Mouse (Mus musculus): ENCODE data around the gene Phlpp2. TPM values are rescaled to one million over a fixed set of nuclear protein-coding genes. Genes with fewer than 3 reads are reported as not detected.
"Not testable (repeated sequence)": the region's sequence is repeated elsewhere in the genome, so short reads cannot be mapped to it uniquely, and the experiment has no call there.

Phlpp2 gene
- polyA plus RNA-seq, 1 experiment from 2014 or later = 1.5 TPM

DNA sequence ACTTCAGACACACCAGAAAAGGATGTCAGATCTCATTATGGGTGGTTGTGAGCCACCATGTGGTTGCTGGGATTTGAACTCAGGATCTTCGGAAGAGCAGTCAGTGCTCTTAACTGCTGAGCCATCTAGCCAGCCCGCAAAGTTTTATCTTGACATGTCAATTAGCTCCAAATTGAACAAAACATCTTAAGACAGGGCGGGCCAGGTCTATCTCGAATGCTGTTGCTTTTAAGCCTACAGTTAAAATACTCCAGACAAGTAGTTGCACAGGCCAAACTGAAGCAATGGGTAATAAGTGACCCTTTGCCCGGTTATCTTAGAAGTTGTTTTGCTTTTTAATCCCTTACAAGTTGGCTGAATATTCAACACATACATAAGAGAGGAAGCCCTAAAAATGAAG lies 1.7 kb upstream of the Phlpp2 start:
- no peaks in the 10 kb centered on the region for H3K27me3 ChIP-seq (ENCODE audit: insufficient read depth, low read length)
- H3K27ac ChIP-seq (ENCODE audit: low read depth) = peak overlapping the region; percentile 53
- TF ChIP-seq CTCF (IDR thresholded peaks at IDR 0.05; ENCODE audit: low read depth) (no peak), EP300 (IDR thresholded peaks at IDR 0.05; ENCODE audit: low read depth) (no peak)
- H3K9ac ChIP-seq (replicated peaks) = peak overlapping the region; percentile 24; the same call in 1 of the 2 replicates
- peaks cover 17% of the 10 kb centered on the region for H3K36me3 ChIP-seq (replicated peaks; ENCODE audit: insufficient read depth, low read length)
- H3K4me3 ChIP-seq (ENCODE audit: low read depth, low read length) = peak overlapping the region; percentile 99
- 63% methylated on average over 5 of the region's 5 CpGs for WGBS (ENCODE audit: insufficient replicate concordance)
- DNase-seq (no peak), ATAC-seq (no peak)
- H3K9me3 ChIP-seq (ENCODE audit: low read length) = no peaks in the 10 kb centered on the region
- H3K4me1 ChIP-seq (ENCODE audit: insufficient read depth) = peaks cover 31% of the 10 kb centered on the region
- H3K4me2 ChIP-seq (ENCODE audit: low read depth, low read length) = peak overlapping the region; percentile 90

DNA sequence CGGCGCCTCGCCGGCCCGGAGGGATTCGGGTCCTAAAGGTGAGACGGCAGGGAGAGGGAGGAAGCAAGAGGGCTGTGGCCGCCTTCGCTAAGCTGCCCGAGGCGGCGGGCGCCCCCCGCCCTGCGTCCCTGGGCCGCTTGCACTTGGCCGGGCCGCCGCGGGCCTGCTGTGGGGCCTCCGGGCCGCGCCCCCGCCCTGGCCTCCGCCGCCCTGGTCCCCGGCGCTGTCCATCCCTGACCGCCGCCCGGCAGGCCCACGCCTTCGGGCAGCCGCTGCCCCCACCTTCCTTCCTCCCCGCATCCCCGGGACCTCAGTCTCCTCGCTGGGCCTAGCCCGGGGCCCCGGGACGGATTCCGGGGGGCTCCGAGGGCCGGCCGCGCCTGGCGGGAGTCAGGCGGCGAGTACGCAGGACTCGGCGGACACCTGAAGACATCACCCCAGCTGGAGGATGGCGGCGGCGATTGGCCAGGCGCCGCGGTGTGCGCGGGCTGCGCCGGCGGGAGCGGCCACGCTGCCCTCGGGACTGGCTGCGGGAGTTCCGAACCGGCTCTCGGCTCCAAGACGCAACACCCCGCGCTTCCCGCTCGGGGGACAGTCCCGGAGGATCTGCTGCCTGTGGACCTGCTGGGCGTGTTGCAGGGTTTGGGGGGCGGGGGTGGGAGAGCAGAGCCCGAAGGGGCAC lies 479 bp downstream of the Phlpp2 start:
- Histone ChIP-seq H3K27ac (ENCODE audit: low read depth) (peak overlapping the region; percentile 85), H3K4me3 (ENCODE audit: low read depth, low read length) (peak overlapping the region; percentile 99), H3K36me3 (replicated peaks; ENCODE audit: insufficient read depth, low read length) (0 out of 2 replicates have a peak, but pooled peaks cover 3% of the 10 kb centered on the region), H3K4me2 (ENCODE audit: low read depth, low read length) (peak overlapping the region; percentile 90), H3K9me3 (ENCODE audit: low read length) (no peaks in the 10 kb centered on the region), H3K27me3 (ENCODE audit: insufficient read depth, low read length) (no peaks in the 10 kb centered on the region), H3K9ac (replicated peaks) (peak overlapping the region; percentile 97), H3K4me1 (ENCODE audit: insufficient read depth) (peaks cover 24% of the 10 kb centered on the region)
- peak; percentile 71 for DNase-seq
- under 1% methylated on average over 70 of the region's 78 CpGs for WGBS (ENCODE audit: insufficient replicate concordance)
- TF ChIP-seq EP300 (IDR thresholded peaks at IDR 0.05; ENCODE audit: low read depth) = no peak
- no peak for TF ChIP-seq CTCF (IDR thresholded peaks at IDR 0.05; ENCODE audit: low read depth)
- peak; percentile 68 for ATAC-seq

DNA sequence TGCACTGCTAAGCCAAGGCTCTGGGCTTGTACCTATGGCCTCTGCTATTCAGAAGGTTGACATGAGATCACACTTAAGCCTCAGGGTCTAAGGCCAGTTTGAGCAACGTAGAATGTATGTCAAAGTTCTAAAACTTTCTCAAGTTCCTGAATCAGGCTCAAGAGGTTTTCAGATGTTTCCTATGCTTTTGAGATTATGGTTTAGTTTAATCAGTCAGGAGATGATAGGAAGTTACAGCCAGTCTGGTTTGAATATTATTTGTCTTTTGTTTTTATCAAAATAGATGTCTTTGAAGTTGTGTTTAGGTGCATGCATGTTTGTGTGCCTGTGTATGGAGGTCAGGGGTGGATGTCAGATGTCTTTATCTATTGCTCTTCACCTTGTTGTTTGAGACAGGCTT lies 2.7 kb downstream of the Phlpp2 start:
- no peak for TF ChIP-seq CTCF (IDR thresholded peaks at IDR 0.05; ENCODE audit: low read depth)
- TF ChIP-seq EP300 (IDR thresholded peaks at IDR 0.05; ENCODE audit: low read depth) = no peak
- whole genome bisulfite sequencing (ENCODE audit: insufficient replicate concordance) = 29% methylated on average over 1 of the region's 1 CpGs
- ATAC-seq (no peak), DNase-seq (no peak)
- H3K9ac ChIP-seq (replicated peaks) = no peak overlapping the region
- H3K4me1 ChIP-seq (ENCODE audit: insufficient read depth) = peaks cover 8% of the 10 kb centered on the region; the same call in 1 of the 2 replicates
- no peak overlapping the region for H3K27ac ChIP-seq (ENCODE audit: low read depth)
- H3K9me3 ChIP-seq (ENCODE audit: low read length) = no peaks in the 10 kb centered on the region
- peak overlapping the region; percentile 99; the same call in 1 of the 2 replicates for H3K4me3 ChIP-seq (ENCODE audit: low read depth, low read length)
- peak overlapping the region; percentile 90; the same call in 1 of the 2 replicates for H3K4me2 ChIP-seq (ENCODE audit: low read depth, low read length)
- H3K27me3 ChIP-seq (ENCODE audit: insufficient read depth, low read length) = no peaks in the 10 kb centered on the region
- H3K36me3 ChIP-seq (replicated peaks; ENCODE audit: insufficient read depth, low read length) = peaks cover 3% of the 10 kb centered on the region; the same call in 1 of the 2 replicates

DNA sequence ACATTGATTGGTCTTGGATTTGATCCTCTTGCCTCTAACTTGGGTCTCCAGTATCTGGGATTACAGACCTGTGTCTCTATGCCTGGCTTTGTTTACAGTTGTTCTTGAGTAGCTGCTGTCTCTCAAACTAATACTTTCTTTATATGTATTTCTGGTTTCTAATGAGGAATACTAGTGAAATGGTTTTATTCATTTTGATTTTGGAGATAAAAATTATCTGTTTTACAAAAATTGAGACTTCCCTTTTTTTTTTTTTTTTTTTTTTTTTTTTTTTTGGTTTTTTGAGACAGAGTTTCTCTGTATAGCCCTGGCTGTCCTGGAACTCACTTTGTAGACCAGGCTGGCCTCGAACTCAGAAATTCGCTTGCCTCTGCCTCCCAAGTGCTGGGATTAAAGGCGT lies 5.5 kb downstream of the Phlpp2 start:
- H3K27ac ChIP-seq (ENCODE audit: low read depth); H3K4me1 ChIP-seq (ENCODE audit: insufficient read depth); H3K9me3 ChIP-seq (ENCODE audit: low read length); H3K27me3 ChIP-seq (ENCODE audit: insufficient read depth, low read length); ATAC-seq; DNase-seq; H3K9ac ChIP-seq (replicated peaks); H3K4me3 ChIP-seq (ENCODE audit: low read depth, low read length); H3K4me2 ChIP-seq (ENCODE audit: low read depth, low read length): not testable (repeated sequence)
- WGBS (ENCODE audit: insufficient replicate concordance) = 88% methylated on average over 3 of the region's 3 CpGs
- peaks cover 18% of the 10 kb centered on the region for H3K36me3 ChIP-seq (replicated peaks; ENCODE audit: insufficient read depth, low read length)

DNA sequence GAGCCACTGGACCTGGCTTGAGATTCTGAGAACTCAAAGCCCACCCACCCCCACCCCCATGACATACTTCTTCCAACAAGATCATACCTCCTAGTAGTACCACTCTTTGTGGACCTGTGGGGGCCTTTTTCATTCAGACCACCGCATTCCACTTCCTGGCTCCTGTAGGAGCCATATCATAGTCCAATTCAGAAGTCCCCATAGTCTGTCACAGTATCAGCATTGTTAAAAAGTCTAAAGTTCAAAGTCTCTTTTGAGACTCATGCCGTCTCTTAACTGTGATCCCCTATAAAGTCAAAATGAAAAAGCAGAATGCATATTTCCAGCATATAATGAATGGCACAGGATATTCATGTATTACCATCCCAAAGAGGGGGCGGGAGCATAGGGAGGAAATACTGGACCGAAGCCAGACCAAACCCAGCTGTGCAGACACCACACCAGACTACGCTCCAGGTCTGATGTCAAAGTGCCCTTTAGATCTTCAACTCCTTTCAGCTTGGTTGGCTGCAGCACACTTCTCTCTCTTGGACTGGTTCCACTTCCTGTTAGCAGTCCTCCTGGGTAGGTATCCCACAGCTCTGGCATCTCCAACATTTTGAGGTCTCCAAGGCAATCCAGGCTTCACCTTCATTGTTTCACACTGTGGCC lies 11.8 kb downstream of the Phlpp2 start:
- Histone ChIP-seq H3K36me3 (replicated peaks; ENCODE audit: insufficient read depth, low read length) (peaks cover 31% of the 10 kb centered on the region), H3K4me1 (ENCODE audit: insufficient read depth) (no peaks in the 10 kb centered on the region), H3K4me2 (ENCODE audit: low read depth, low read length) (no peak overlapping the region), H3K27me3 (ENCODE audit: insufficient read depth, low read length) (no peaks in the 10 kb centered on the region), H3K4me3 (ENCODE audit: low read depth, low read length) (no peak overlapping the region), H3K9me3 (ENCODE audit: low read length) (no peaks in the 10 kb centered on the region), H3K9ac (replicated peaks) (no peak overlapping the region), H3K27ac (ENCODE audit: low read depth) (no peak overlapping the region)
- ATAC-seq (0 out of 2 replicates have a peak, but pooled peaks have one; percentile 23), DNase-seq (peak; percentile 34)
- TF ChIP-seq EP300 (IDR thresholded peaks at IDR 0.05; ENCODE audit: low read depth) = no peak
- no peak for TF ChIP-seq CTCF (IDR thresholded peaks at IDR 0.05; ENCODE audit: low read depth)
- WGBS (ENCODE audit: insufficient replicate concordance) = 82% methylated on average over 5 of the region's 5 CpGs

DNA sequence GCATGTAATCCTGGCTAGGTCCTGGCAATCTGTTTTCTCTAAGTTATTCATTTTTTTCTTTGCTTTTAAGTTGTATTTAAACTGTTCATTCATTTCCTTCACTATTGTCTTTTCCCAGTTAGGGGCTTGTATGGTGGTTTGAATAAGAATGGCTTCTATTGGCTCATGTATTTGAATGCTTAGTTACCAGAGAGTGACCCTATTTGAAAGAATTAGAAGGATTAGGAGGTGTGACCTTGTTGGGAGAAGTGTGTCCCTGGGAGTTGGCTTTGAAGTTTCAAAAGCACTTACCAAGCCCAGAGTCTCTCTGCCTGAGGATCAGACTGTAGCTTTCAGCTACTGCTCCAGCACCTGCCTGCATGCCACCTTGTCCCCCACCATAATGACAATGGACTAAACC lies 17.0 kb downstream of the Phlpp2 start:
- TF ChIP-seq EP300 (IDR thresholded peaks at IDR 0.05; ENCODE audit: low read depth) (no peak), CTCF (IDR thresholded peaks at IDR 0.05; ENCODE audit: low read depth) (no peak)

More for the DNA sequence above, 17.0 kb downstream of the Phlpp2 start:
- Histone ChIP-seq H3K27ac (ENCODE audit: low read depth) (no peak overlapping the region), H3K4me3 (ENCODE audit: low read depth, low read length) (no peak overlapping the region), H3K9me3 (ENCODE audit: low read length) (no peaks in the 10 kb centered on the region), H3K9ac (replicated peaks) (no peak overlapping the region), H3K27me3 (ENCODE audit: insufficient read depth, low read length) (no peaks in the 10 kb centered on the region), H3K4me2 (ENCODE audit: low read depth, low read length) (no peak overlapping the region), H3K4me1 (ENCODE audit: insufficient read depth) (no peaks in the 10 kb centered on the region), H3K36me3 (replicated peaks; ENCODE audit: insufficient read depth, low read length) (peaks cover 19% of the 10 kb centered on the region)
- DNase-seq (no peak), ATAC-seq (no peak)

All from liver, postnatal 0 days (tissue).